Mouse (Mus musculus) heart, embryonic 14.5 days (tissue): ENCODE data around the gene Il4ra. TPM values are rescaled to one million over a fixed set of nuclear protein-coding genes. Genes with fewer than 3 reads are reported as not detected.
A peak's percentile ranks its signal among the peaks of the same experiment; 100 is the strongest.

Experiments used
- ATAC-seq: fragments of 200-750 bp; cut with Nextera tagmentation; 2 replicates; pipeline ENCODE4 v1.8.0; 2017; ENCODE audit warnings: low read depth, moderate TSS enrichment; ENCODE audit not compliant: insufficient number of reproducible peaks, insufficient read depth, low FRiP score
- H3K27ac ChIP-seq, 2 experiments: fragments of 200-500 bp in 1 of 2; fragments of 300-500 bp in 1 of 2; sonication (generic) in 1 of 2; replicated peaks in 1 of 2; 2 replicates each; pipeline ENCODE4 v1.5.1; 2012 to 2014; ENCODE audit warnings: low read depth in 2 of 2, low read length in 2 of 2, control low read depth in 1 of 2, mild to moderate bottlenecking in 1 of 2, mixed read lengths in 1 of 2; ENCODE audit not compliant: control insufficient read depth in 1 of 2, insufficient read depth in 1 of 2
- H3K27me3 ChIP-seq: fragments of 300-500 bp; sonication (generic); 2 replicates; pipeline ENCODE4 v1.6.1; 2014; ENCODE audit warnings: mild to moderate bottlenecking, low read length, control low read depth; ENCODE audit not compliant: control insufficient read depth, insufficient read depth
- H3K36me3 ChIP-seq: fragments of 300-500 bp; sonication (generic); 2 replicates; pipeline ENCODE4 v1.6.1; 2014; ENCODE audit warnings: mild to moderate bottlenecking, control low read depth, low read length, mixed read lengths; ENCODE audit not compliant: control insufficient read depth, insufficient read depth
- H3K4me1 ChIP-seq, 2 experiments: fragments of 200-500 bp in 1 of 2; fragments of 300-500 bp in 1 of 2; sonication (generic) in 1 of 2; 2 replicates each; pipeline ENCODE4 v1.6.1; 2012 to 2014; ENCODE audit warnings: low read length in 2 of 2, control low read depth in 1 of 2, mixed read lengths in 1 of 2; ENCODE audit not compliant: control insufficient read depth in 2 of 2, insufficient read depth in 2 of 2
- H3K4me2 ChIP-seq: fragments of 300-500 bp; sonication (generic); 2 replicates; pipeline ENCODE4 v1.6.1; 2014; ENCODE audit warnings: mild to moderate bottlenecking, low read length
- H3K4me3 ChIP-seq, 2 experiments: fragments of 200-500 bp in 1 of 2; fragments of 300-500 bp in 1 of 2; sonication (generic) in 1 of 2; 2 replicates each; pipeline ENCODE4 v1.5.1; 2012 to 2014; ENCODE audit warnings: low read length in 2 of 2, mild to moderate bottlenecking in 2 of 2, control low read depth in 1 of 2, low read depth in 1 of 2, moderate library complexity in 1 of 2; ENCODE audit not compliant: control insufficient read depth in 1 of 2, insufficient read depth in 1 of 2
- H3K9ac ChIP-seq: fragments of 300-500 bp; sonication (generic); 2 replicates; pipeline ENCODE4 v1.6.1; 2014; ENCODE audit warnings: mild to moderate bottlenecking, low read length
- H3K9me3 ChIP-seq: fragments of 300-500 bp; sonication (generic); 2 replicates; pipeline ENCODE4 v1.6.1; 2016; ENCODE audit warnings: low read length, control low read depth; ENCODE audit not compliant: control insufficient read depth
- WGBS: fragments of 180-500 bp; shearing (Covaris S2); extraction: QIAGEN DNeasy Blood & Tissue Kit; methylation state at CpG from one replicate; pipeline ENCODE4 v1.1.7; 2014; 5-methylcytosine and 5-hydroxymethylcytosine counted together
- polyA plus RNA-seq: library from polyadenylated mRNA; unstranded; fragments of >200 nt; fragmentation: Nextera tagmentation; extraction: Ambion mirVana; gene quantifications from 2 replicates; pipeline ENCODE4 v1.2.1, GENCODE M21; 2014

The Il4ra gene
- polyA plus RNA-seq, 1 experiment from 2014 or later: 3.7 TPM

- peaks cover 3% of the 10 kb centered on the region; the same call in 1 of the 2 replicates for H3K27me3 ChIP-seq
- H3K9ac ChIP-seq: peak overlapping the region; percentile 63
- H3K4me1 ChIP-seq: peaks cover 16 to 23% of the 10 kb centered on the region in 2 experiments
- peak overlapping the region; percentile 75 for H3K4me2 ChIP-seq
- 12% methylated on average over 16 of the region's 16 CpGs for WGBS
- no peaks in the 10 kb centered on the region for H3K9me3 ChIP-seq
- no peaks in the 10 kb centered on the region for H3K36me3 ChIP-seq
- no peak for ATAC-seq
- peak overlapping the region; percentile 25 to 32 for H3K4me3 ChIP-seq
- no peak overlapping the region for H3K27ac ChIP-seq
These were observed 28.9 kb downstream of the Il4ra start for GRCm38 (mm10) chr7:125580625-125581316.

- Histone ChIP-seq H3K27ac (no peak overlapping the region), H3K9me3 (no peaks in the 10 kb centered on the region), H3K4me2 (peak overlapping the region; percentile 75), H3K27me3 (peaks cover 3% of the 10 kb centered on the region; the same call in 1 of the 2 replicates), H3K4me1 (peaks cover 15 to 21% of the 10 kb centered on the region in 2 experiments), H3K9ac (peak overlapping the region; percentile 63), H3K36me3 (no peaks in the 10 kb centered on the region), H3K4me3 (peak overlapping the region; percentile 25 to 32)
- peak; percentile 49; the same call in 1 of the 2 replicates for ATAC-seq
- WGBS: 3% methylated on average over 21 of the region's 21 CpGs
These were observed 29.4 kb downstream of the Il4ra start for GRCm38 (mm10) chr7:125581317-125581672.

GRCm38 (mm10) chr7:125583325-125584004, 31.5 kb downstream of the Il4ra start:
- Histone ChIP-seq H3K27me3 (peaks cover 3% of the 10 kb centered on the region; the same call in 1 of the 2 replicates), H3K27ac (no peak overlapping the region), H3K4me3 (no peak overlapping the region), H3K9me3 (no peaks in the 10 kb centered on the region), H3K36me3 (no peaks in the 10 kb centered on the region), H3K9ac (no peak overlapping the region), H3K4me1 (peaks cover under 1 to 3% of the 10 kb centered on the region in 2 experiments; a peak in 1 of 4 replicates), H3K4me2 (no peak overlapping the region)
- ATAC-seq: no peak
- whole genome bisulfite sequencing: 69% methylated on average over 6 of the region's 6 CpGs

GRCm38 (mm10) chr7:125584005-125584369, 32.1 kb downstream of the Il4ra start:
- peaks cover 0 to 3% of the 10 kb centered on the region in 2 experiments; a peak in 1 of 4 replicates for H3K4me1 ChIP-seq
- no peak overlapping the region for H3K4me3 ChIP-seq
- no peak overlapping the region for H3K4me2 ChIP-seq
- WGBS: 76% methylated on average over 5 of the region's 5 CpGs
- H3K27me3 ChIP-seq: peaks cover 3% of the 10 kb centered on the region; the same call in 1 of the 2 replicates
- no peak for ATAC-seq
- H3K9ac ChIP-seq: no peak overlapping the region
- H3K36me3 ChIP-seq: no peaks in the 10 kb centered on the region
- H3K27ac ChIP-seq: no peak overlapping the region
- H3K9me3 ChIP-seq: no peaks in the 10 kb centered on the region

- ATAC-seq: no peak
- Histone ChIP-seq H3K36me3 (no peaks in the 10 kb centered on the region), H3K9me3 (no peaks in the 10 kb centered on the region), H3K9ac (no peak overlapping the region), H3K4me2 (no peak overlapping the region), H3K27me3 (peaks cover 3% of the 10 kb centered on the region; the same call in 1 of the 2 replicates), H3K4me3 (no peak overlapping the region), H3K4me1 (no peaks in the 10 kb centered on the region), H3K27ac (no peak overlapping the region)
- 96% methylated on average over 23 of the region's 23 CpGs for WGBS
These were observed 34.4 kb downstream of the Il4ra start for GRCm38 (mm10) chr7:125586355-125586754.

GRCm38 (mm10) chr7:125588721-125589120, 36.8 kb downstream of the Il4ra start:
- no peak overlapping the region for H3K4me2 ChIP-seq
- H3K27ac ChIP-seq: no peak overlapping the region
- ATAC-seq: no peak
- H3K36me3 ChIP-seq: no peaks in the 10 kb centered on the region
- no peaks in the 10 kb centered on the region for H3K4me1 ChIP-seq
- no peak overlapping the region for H3K9ac ChIP-seq
- 71% methylated on average over 4 of the region's 4 CpGs for WGBS
- no peaks in the 10 kb centered on the region for H3K9me3 ChIP-seq
- H3K27me3 ChIP-seq: no peaks in the 10 kb centered on the region
- H3K4me3 ChIP-seq: no peak overlapping the region

- H3K4me2 ChIP-seq: no peak overlapping the region
- no peak for ATAC-seq
- H3K36me3 ChIP-seq: no peaks in the 10 kb centered on the region
- no peaks in the 10 kb centered on the region for H3K4me1 ChIP-seq
- no peaks in the 10 kb centered on the region for H3K9me3 ChIP-seq
- no peak overlapping the region for H3K9ac ChIP-seq
- no peak overlapping the region for H3K27ac ChIP-seq
- 82% methylated on average over 7 of the region's 7 CpGs for WGBS
- no peak overlapping the region for H3K4me3 ChIP-seq
- no peaks in the 10 kb centered on the region for H3K27me3 ChIP-seq
These were observed 38.0 kb downstream of the Il4ra start for GRCm38 (mm10) chr7:125589896-125590295.
